ENCODE assay signal across 14 mouse cellular contexts in the genomic region with DNA sequence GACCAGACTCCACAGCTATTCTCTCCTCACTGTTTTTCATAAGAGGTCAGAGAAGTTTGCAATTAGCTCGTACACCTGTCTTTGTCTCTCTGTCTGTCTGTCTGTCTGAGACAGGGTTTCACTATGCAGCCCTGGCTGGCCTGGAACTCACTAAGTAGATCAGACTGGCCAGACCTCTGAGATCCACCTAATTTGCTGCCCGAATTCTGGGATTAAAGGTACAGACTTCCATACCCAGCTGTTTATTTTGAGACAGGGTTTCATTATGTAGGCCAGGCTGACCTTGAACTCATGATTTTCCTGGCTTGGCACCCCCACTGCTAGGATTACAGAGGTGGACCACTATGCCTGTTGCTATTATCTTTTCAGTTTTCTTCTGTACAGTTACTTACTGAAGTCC.
"Had no signal": no experiment of that assay in that cellular context is flagged by ENCODE, and none has a peak within 500 bp of the region (broad histone marks: within the 10 kb centered on the region; RNA-seq: fewer than 3 reads in every experiment).

No protein-coding gene starts in this region.

- H3K9me3 ChIP-seq: liver, embryonic 13.5 days; neural tube, embryonic 13.5 days; stomach, embryonic 15.5 days had no signal

- H3K27me3 ChIP-seq: liver, embryonic 13.5 days; neural tube, embryonic 13.5 days; stomach, embryonic 15.5 days had no signal

- H3K4me2 ChIP-seq: liver, embryonic 13.5 days; neural tube, embryonic 13.5 days; stomach, embryonic 15.5 days had no signal

- ATAC-seq: liver, postnatal 0 days had no signal

- H3K4me3 ChIP-seq: liver, embryonic 13.5 days; neural tube, embryonic 13.5 days; stomach, embryonic 15.5 days had no signal

- DNase-seq: kidney, adult 11 months; kidney, adult 9 months; kidney, postnatal 10 days; layer of hippocampus, adult 9-11 months; layer of hippocampus, postnatal 36 days; liver; liver, embryonic 13.5 days; liver, postnatal 0 days; midbrain, embryonic 14.5 days; retina, postnatal 1 day; right cerebral cortex, postnatal 14 days; thymus, postnatal 4 days had no signal

- H3K27ac ChIP-seq: liver, embryonic 13.5 days; neural tube, embryonic 13.5 days; stomach, embryonic 15.5 days had no signal

- H3K36me3 ChIP-seq: liver, embryonic 13.5 days; neural tube, embryonic 13.5 days; stomach, embryonic 15.5 days had no signal

- H3K9ac ChIP-seq: liver, embryonic 13.5 days; liver, postnatal 0 days; neural tube, embryonic 13.5 days; stomach, embryonic 15.5 days had no signal
